Mouse (Mus musculus) hindlimb bud, embryonic 11.5 days (tissue): ENCODE measurements around the gene Gpatch11.
"Not testable (repeated sequence)": the region's sequence is repeated elsewhere in the genome, so short reads cannot be mapped to it uniquely, and the experiment has no call there.

Experiments
- DNase-seq: peaks from one replicate; pipeline ENCODE4 v3.0.0-alpha.2; 2012; ENCODE audit warnings: low read depth, low spot score; ENCODE audit errors: extremely low spot score

Gene Gpatch11

GRCm38 (mm10) chr17:78834856-78835835 lies at the start of gene Gpatch11, which contains the start of gene Heatr5b:
Gene Gpatch11 (plus strand): TSS chr17:78835567.
Gene Heatr5b (minus strand): TSS chr17:78835364.
- DNase-seq, result peak; percentile 91

GRCm38 (mm10) chr17:78788273-78788672 lies 47.1 kb upstream of the Gpatch11 start:
- DNase-seq, result not testable (repeated sequence)

GRCm38 (mm10) chr17:78791068-78791689 lies 44.2 kb upstream of the Gpatch11 start:
- no peak for DNase-seq

DNA sequence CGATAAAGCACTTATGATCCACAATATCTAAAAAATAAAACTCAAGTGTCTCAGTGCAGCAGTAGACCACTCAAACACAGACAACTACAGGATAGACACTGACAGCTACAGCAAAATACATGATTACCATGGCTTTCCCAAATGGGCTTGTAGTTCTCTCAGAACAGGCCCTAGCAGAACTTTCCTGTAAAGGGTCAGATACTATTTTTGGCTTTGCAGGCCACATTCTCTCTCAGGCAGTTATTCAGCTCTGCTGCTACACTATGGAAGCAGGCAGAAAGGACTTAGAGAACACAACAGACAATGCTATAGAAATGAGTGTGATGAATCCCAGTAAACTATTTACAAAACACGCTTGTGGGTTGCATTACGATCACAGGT lies 43.7 kb upstream of the Gpatch11 start:
- no peak for DNase-seq

GRCm38 (mm10) chr17:78792122-78792521 lies 43.2 kb upstream of the Gpatch11 start:
- no peak for DNase-seq

DNA sequence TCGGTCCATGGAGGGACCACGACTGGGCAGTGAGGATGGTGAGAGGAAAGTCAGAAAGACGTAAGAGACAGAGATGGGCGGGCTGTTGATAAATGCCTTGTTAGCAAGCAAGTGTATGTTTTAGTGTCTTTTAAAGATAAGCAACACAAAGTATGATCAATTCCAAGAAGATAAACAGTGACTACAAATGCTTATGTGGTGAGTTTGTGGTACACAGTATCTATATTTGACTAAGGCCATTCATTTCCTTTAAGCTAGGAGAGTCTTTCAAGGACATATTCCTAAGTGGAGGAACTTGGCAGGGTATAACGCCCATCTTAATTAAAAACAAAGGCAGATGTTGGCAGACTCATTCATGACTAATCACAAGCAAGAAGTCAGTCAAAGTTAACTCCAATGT lies 41.0 kb upstream of the Gpatch11 start:
- DNase-seq, result no peak

- no peak for DNase-seq
Measured at GRCm38 (mm10) chr17:78797222-78797621, 38.1 kb upstream of the Gpatch11 start.

DNA sequence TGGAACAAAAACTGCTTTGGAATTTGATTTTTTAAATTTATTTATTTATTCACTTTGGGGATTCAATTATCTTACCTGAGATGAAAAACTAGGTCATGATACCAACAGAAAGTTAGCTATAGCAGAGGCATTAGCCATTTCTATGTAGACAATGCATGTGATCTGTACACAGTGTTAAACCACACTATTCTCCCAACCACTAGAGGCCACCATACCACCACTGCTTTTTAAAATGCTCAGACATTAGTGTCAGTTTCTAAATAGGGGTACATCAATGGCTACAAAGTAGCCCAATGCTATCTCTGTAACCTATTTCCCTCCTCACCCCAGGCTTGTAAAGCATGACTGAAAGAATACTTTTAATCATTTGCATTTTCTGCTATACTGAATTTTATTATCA lies 26.3 kb upstream of the Gpatch11 start:
- peak; percentile 5 for DNase-seq

GRCm38 (mm10) chr17:78809582-78809981 lies 25.8 kb upstream of the Gpatch11 start:
- DNase-seq, result no peak

- DNase-seq, result no peak
Measured at GRCm38 (mm10) chr17:78824346-78824745, 11.0 kb upstream of the Gpatch11 start.

- DNase-seq, result no peak
Measured at GRCm38 (mm10) chr17:78836056-78836455, 689 bp downstream of the Gpatch11 start.

- DNase-seq, result no peak
Measured at GRCm38 (mm10) chr17:78842271-78842928, 7.0 kb downstream of the Gpatch11 start.

DNA sequence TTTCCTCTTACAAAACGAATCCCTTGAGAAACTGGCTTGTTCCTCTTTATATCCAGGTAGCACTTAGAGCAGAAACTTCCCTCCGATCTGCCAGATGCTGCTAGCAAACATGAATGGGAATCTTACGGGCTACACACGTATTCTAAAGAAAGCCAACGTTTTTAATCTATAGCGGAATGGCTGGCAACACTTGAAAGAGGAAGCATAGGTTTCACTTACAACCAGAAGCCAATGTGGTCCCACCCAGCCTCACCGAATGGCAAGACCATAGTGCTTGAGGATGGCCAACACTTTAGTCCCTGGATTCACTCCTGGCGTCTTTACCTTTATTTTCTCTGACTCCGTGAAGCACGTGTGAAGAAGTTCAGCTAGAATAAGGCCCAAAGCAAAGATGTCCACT lies 20.9 kb downstream of the Gpatch11 start:
- no peak for DNase-seq

DNA sequence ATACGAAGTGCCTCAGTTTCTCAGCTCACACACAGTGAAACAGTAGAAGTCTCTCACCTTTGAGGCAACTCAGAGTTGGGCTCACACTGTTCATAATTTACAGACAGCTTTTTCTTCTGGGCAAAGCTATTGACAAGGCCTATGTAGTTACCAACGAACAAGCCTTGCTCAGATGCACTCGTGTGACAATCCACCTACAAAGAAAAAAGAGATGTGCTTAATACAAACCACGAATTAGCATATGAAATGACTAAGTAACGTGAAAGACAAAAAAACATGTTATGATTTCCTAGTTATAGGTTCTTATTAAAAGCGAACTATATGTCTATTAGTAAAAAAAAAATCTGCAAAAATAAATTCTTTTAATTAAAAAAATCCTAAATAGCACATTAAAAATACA lies 38.5 kb downstream of the Gpatch11 start:
- no peak for DNase-seq

GRCm38 (mm10) chr17:78881878-78882304 lies 46.5 kb downstream of the Gpatch11 start:
- no peak for DNase-seq

GRCm38 (mm10) chr17:78882401-78883112 lies 47.2 kb downstream of the Gpatch11 start, which contains the start of gene Eif2ak2:
Gene Eif2ak2 (minus strand): TSS chr17:78882573.
- DNase-seq, result peak; percentile 47

GRCm38 (mm10) chr17:78883291-78883690 lies 47.9 kb downstream of the Gpatch11 start:
- no peak for DNase-seq

DNA sequence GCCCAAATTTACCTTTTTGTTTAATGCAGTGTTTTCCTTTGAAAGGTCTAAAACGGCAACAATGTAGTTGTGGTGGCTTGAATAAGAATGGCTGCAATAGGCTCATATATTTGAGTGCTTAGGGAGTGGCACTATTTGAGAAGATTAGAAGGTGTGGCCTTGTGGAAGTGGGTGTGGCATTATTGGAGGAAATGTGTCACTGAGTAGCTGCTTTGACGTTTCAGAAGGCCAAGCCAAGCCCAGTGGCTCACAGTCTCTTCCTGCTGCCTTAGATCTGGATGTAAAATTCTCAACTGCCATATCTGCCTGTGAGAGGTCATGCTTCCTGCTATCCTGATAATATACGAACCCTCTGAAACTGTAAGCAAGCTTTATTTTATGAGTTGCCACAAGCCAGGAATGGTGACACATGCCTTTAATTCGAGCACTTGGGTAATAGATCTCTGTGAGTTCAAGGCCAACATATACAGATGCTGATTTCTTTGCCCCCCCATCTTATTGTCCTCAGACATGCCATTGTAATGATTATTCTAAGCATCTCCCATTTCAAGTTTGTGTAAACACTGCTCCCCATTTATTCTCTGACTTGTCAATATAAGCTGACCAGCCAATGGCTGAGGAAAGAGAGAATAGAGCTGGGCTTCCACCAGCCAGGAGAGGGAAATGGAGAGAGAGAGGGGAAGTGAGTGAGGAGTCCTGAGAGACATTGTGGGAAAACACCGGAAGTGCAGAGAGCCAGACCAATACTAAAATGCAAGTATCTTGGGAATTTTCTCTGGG lies 50.1 kb downstream of the Gpatch11 start:
- no peak for DNase-seq

DNA sequence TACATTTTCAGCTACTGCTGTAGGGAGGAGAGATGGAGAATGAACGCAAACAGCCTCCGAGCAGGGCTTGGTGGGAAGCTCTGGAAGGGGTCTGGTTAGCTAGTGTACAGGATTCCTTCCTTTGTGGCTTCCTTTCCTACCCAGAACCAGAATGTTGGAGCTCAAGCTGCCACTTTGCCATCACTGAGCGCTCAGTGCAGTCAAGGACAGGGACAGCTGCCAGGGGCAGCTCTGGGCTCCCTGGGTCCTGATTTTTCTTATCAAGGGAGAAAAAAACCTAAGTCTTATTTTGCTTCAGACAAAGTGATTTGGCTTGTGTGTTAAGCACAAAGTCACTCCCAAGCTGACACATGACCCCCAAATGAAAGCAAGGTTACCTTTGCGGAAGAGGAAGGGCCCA lies 53.2 kb downstream of the Gpatch11 start:
- no peak for DNase-seq

DNA sequence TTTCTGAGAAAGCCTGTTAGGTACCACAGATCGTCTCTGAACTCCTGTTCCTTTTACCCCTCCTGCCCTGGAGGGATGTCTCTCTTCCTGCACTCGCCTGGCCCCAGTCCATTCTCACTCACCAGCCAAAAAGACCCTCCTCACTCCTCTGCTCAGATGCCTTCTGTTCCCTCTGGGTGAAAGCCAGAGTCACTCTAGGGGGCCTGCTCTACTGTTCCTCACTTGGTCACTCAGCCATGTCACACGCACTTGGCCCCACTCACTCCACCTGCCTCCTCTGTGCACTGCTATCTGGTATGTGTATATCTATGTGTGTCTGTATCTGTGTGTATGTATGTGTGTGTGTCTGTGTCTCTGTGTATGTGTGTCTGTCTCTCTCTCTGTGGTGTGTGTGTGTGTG lies 53.8 kb downstream of the Gpatch11 start:
- no peak for DNase-seq
